Mouse (Mus musculus): Measurements from ENCODE around the gene Vill.

Gene Vill

DNA sequence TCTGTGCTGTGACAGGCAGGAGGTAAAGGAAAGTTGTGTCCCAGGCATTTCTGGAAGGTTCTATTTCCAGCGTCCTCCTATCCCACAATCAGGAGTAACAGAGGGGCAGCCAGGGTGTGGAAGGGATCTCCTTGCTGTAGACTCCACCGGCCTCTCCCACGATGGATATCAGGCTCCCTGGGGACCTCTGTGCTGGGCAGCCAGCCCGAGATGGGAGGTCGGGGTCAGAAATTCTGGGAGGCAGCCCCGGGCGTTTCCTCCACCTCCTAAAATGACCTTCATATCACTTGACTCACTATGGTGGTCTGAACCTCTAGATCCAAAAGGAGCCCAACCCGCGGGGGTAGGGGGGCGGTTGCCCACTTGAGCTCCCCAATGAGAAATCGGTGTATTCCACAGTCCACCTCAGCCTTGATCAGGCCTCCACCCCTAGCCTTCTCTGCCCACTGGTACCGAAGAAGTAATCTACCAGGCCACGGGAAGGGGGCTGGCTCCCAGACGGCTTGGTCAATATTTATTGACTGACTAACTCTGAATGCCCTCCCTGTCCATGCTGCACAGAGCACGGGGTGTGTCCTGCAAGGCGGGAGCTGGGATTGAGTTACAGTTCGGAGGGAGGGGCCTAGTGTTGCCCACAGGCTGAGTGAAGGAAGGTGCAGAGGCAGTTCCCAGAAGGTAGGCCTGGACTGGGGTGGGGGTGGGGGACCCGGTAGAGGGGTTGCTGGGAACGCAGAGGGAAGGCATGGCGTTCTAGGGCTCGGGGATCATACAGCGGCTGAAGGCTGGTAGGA lies at the start of gene Vill:
TSS of gene Vill (plus strand) at position 625 of the 791 bp plus-strand sequence.
- DNase-seq (ENCODE audit: low spot score in 2 of 2), result no peak

GRCm38 (mm10) chr9:119003990-119004702 lies 48.4 kb upstream of the Vill start:
- no peak for DNase-seq (ENCODE audit: low spot score in 2 of 2)

GRCm38 (mm10) chr9:119004703-119005076 lies 47.9 kb upstream of the Vill start:
- DNase-seq (ENCODE audit: low spot score in 2 of 2), result no peak

GRCm38 (mm10) chr9:119005303-119006029 lies 47.1 kb upstream of the Vill start:
- DNase-seq (ENCODE audit: low spot score in 2 of 2), result no peak

- DNase-seq (ENCODE audit: low spot score in 2 of 2), result no peak
Measured at GRCm38 (mm10) chr9:119007266-119007665, 45.3 kb upstream of the Vill start.

GRCm38 (mm10) chr9:119008871-119009270 lies 43.7 kb upstream of the Vill start:
- no peak for DNase-seq (ENCODE audit: low spot score in 2 of 2)

GRCm38 (mm10) chr9:119010156-119010710 lies 42.3 kb upstream of the Vill start:
- no peak for DNase-seq (ENCODE audit: low spot score in 2 of 2)

GRCm38 (mm10) chr9:119016785-119017507 lies 35.6 kb upstream of the Vill start:
- DNase-seq (ENCODE audit: low spot score in 2 of 2), result no peak

DNA sequence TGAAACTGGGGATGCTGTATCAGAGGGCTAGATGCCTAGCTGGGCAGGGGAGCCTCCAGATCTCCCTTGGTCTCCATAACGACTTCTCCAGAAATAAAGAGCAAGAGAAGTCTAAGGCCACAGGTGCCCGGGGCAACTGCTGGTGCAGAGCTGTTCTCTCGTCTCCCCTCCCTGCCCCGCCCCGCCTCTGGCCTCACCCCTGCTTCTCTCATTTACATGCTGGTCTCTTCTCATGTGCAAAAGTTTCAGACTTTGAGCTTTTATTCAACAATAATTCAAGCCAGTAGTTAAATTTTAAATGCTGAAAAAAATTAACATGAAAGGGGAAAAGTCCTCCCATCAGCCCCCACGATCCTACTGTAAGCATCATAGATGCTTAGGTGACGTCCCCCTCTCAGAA lies 30.8 kb upstream of the Vill start:
- no peak for DNase-seq (ENCODE audit: low spot score in 2 of 2)

DNA sequence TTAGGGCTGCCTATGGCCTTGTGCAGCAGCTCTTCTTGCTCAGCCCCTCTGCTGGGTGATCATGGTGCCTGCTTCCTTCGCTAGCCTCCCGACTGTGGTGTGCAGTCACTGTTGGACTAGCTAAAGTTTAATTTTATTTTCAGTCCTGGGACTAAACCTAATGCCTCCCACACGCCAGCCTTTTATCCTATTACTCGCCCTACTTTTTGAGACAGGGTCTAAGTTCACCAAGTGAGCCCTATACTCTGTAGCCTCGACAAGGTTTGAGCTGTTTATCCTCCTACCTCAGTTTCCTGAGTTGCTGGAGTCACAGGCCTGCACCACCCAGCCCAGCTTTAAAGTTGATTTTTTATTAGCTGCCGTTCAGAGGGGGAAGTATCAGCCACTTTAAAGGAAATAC lies 27.3 kb upstream of the Vill start:
- DNase-seq (ENCODE audit: low spot score in 2 of 2), result no peak

DNA sequence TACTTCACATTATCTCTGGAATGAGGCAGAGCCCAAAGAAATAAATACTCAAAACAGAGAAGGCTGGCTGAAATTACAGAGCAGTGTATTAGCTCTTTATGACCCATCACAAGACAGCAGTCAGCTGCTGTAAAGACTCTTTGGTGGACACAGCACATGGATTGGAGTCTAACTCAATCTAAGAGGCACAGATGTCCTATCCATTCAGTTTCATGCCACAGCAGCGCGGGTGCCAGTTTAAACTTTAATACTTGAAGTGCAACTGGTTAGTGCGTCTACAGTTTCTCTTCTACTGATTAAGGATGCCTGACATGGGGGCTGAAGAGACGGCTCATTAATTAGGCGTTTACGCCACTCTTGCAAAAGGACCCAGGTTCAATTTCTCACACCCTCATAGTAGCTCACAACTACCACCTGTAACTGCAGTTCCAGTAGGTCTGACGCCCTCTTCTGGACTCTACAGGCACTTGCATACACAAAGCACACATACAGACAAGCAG lies 26.7 kb upstream of the Vill start:
- DNase-seq (ENCODE audit: low spot score in 2 of 2), result no peak

- DNase-seq (ENCODE audit: low spot score in 2 of 2), result no peak
Measured at GRCm38 (mm10) chr9:119027337-119027736, 25.2 kb upstream of the Vill start.

GRCm38 (mm10) chr9:119028226-119029195 lies 24.1 kb upstream of the Vill start:
- DNase-seq (ENCODE audit: low spot score in 2 of 2), result no peak

DNA sequence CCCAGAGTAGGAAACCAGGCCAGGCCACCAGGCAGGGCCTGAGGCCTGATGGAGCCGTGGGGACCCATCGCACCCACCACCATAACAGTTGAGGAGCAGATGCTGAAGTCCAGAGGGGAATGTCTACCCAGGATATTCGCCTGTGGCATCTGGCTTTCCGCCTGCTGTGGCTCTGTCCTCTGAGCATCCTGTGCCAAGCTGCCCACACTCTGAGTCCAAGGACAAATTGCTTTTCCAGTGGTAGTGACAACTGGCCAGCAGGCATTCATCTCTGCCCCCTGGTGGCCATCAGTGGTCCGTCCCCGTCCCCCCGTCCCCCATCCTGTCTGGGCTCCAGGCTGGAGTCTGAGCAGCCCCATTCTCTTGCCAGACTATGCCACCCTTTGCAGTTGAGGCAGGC lies 23.0 kb upstream of the Vill start:
- DNase-seq (ENCODE audit: low spot score in 2 of 2), result peak; percentile 66 to 67

DNA sequence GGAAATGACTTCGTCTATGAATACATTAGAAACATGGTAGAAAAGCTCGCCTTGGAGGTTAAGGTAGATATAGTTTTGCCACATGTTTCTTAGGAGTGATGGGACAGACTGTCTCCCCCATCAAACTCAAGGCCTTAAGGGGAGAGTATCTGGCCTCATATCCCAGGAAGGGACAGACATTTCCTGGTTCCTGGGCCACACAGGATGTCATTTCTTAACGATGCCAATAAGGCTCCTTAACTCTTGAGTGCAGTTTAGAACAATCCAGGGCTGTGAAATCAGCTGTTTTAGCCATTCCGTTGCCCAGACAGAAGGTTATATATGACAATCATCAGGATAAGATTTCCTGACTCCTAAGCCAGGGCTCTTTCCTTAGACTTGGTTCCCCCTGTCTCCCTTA lies 21.5 kb upstream of the Vill start:
- DNase-seq (ENCODE audit: low spot score in 2 of 2), result peak in 1 of 2 experiments; percentile 56

GRCm38 (mm10) chr9:119031772-119032171 lies 20.8 kb upstream of the Vill start:
- peak; percentile 82 to 86 for DNase-seq (ENCODE audit: low spot score in 2 of 2)

GRCm38 (mm10) chr9:119032538-119032937 lies 20.0 kb upstream of the Vill start:
- DNase-seq (ENCODE audit: low spot score in 2 of 2), result no peak

- no peak for DNase-seq (ENCODE audit: low spot score in 2 of 2)
Measured at GRCm38 (mm10) chr9:119033111-119033921, 19.3 kb upstream of the Vill start.

DNA sequence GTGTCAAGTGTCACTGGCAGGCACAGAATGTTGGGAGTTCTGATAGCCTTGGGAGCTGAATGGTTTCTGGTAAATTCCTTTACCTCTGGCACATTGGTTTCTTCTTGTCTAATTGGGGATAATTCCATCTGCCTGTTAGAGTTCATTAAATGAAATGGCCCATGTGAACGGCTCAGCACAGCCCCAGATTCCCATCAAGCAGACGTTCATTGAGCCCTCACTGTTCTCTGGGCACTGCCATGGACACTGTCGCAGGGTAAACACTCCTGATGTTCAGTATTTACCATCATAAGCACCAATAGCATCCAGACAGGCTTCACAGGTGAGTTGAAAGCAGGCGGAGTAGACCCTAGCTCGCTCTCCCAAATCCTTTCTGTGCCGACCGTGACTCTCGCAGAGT lies 18.5 kb upstream of the Vill start:
- DNase-seq (ENCODE audit: low spot score in 2 of 2), result no peak

All from heart, adult 9 months (tissue).